Mouse (Mus musculus) urinary bladder, adult 18-20 months (tissue): ENCODE data around the gene Fmnl3.
"Not testable (repeated sequence)": the region's sequence is repeated elsewhere in the genome, so short reads cannot be mapped to it uniquely, and the experiment has no call there.

Experiments used
- DNase-seq, 2 experiments: peaks; one replicate each; pipeline ENCODE4 v3.0.0; 2022; ENCODE audit warnings: low spot score in 2 of 2, mixed read lengths in 2 of 2

The Fmnl3 gene

GRCm38 (mm10) chr15:99387976-99388375 lies 17.7 kb upstream of the Fmnl3 start:
- no peak for DNase-seq

GRCm38 (mm10) chr15:99386796-99387195 lies 16.5 kb upstream of the Fmnl3 start:
- DNase-seq = no peak

DNA sequence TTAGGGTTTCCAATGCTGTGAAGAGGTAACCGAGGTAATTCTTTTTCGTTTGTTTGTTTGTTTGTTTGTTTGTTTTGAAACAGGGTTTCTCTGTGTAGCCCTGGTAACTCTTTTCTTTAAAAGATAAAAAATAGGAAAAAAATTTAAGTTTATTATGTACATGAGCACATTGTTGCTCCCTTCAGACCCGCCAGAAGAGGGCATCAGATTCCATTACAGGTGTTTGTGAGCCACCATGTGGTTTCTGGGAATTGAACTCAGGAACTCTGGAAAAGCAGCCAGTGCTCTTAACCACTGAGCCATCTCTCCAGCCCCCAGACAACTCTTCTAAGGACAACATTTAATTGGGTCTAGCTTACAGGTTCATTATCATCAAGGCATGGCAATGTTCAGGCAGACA lies 15.8 kb upstream of the Fmnl3 start:
- not testable (repeated sequence) for DNase-seq

DNA sequence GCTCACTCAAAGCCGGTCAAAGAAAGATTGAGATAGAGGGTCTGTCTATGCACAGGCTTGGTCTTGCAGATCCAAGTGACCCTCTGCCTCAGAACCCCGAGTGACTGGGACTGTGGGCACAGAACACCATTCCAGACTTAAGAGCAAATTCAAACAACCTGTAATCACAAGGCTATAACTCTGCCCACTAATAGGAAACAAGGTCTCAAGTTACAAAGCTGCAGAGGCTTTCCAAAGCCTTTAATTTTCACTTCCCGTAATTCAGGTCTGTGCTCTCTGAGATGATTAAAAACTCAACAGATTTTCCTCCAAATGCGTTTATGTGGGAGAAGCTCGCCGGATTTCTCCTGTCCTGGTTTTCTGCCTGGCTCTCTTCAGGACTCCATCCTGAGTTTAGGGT lies 13.8 kb upstream of the Fmnl3 start:
- no peak for DNase-seq

- no peak for DNase-seq
Observed at GRCm38 (mm10) chr15:99382893-99383292, 12.6 kb upstream of the Fmnl3 start.

DNA sequence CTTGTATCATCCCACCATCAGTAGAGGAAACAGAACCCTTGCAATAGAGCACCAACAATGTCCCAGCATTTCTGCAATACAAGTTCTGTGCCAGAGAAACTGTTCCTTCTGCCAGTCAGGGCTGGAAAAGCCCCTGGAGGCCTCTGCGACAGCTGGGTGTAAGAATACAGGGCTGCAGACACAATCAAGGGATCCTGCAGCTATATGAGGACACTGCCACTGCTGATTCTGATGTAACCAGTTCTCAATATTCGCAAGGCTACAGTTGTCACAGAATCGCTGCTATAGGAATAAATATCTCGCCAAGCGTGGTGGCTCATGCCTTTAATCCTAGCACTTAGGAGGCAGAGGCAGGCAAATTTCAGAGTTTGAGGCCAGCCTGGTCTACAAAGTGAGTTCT lies 6.0 kb upstream of the Fmnl3 start:
- DNase-seq = no peak

- no peak for DNase-seq
Observed at GRCm38 (mm10) chr15:99375581-99375980, 5.3 kb upstream of the Fmnl3 start.

GRCm38 (mm10) chr15:99375036-99375435 lies 4.8 kb upstream of the Fmnl3 start:
- DNase-seq = no peak

GRCm38 (mm10) chr15:99372761-99373160 lies 2.5 kb upstream of the Fmnl3 start:
- no peak for DNase-seq

DNA sequence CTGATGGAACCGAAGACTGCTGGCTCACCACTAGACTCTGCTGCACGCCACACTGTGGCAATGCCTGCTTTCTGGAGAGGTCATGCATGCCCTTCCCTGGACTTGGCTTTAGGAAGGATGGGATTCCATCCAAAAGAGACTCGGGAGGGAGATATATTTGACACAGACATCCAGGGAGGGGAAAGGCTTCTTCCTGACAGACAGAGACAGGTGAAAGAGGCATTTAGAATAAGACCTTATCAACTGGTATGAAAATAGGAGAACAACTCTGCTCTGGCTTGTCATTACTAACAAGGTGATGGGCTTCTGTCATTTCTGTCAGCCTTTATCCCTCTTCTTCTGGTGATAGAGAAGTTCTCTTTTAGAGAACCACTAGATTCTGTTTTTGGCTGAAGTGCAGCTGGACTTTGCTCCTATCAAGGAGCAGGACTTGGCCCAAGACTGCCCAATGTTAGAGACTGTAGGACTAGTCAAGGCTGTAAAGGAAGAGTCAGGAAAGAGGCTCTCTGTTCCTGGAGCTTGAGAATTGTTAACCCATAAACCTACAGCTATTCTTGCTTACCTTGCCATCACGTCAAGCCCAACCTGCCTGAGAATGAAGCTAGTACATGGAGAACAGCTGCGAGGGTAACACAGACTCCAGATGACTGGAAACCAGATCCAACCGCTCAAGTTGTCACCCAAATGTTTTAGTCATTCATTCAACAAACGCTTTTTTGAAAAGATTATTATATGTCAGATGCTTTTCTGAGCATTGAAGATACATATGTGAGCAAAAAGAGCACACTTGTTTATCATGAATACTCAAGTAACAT lies 1.5 kb upstream of the Fmnl3 start:
- DNase-seq = no peak

DNA sequence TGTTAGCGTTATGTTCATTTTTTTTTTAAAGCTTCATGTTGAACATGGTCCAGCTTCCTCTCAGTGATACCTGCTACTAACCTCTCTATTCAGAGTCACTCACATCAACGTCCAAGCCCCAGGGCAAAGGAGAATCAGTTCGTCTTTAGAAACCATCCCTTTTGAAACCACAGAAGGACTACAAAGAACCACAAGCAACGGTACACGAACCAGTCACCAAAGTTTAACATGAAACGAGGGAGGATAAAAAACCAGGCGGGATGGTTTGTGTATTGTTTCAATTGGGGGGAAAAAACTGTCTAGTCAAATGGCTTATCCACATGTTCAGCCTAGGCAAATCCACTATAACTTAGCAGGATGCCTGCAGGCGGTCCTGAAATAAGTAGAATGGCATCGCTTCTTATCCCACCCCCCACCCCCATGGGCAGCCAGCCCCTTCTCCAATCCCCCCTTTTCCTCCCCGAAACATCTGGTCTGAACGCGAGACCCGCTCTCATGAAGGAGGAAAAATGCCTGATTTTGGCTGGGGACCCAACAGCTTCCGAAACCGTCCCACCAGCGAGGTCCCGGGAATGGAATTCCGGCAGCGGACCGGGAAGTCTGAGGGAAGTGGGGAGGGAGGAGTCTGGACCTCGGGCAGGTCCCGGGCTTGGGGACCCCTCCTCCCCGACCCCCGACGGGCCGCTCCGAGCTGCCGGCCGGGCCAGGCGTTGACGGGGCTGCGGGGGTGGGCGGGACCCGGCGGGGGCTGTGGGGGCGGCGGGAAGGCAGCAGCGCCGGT lies 701 bp downstream of the Fmnl3 start:
- DNase-seq = no peak

- no peak for DNase-seq
Observed at GRCm38 (mm10) chr15:99368583-99369266, 1.6 kb downstream of the Fmnl3 start.

- DNase-seq = no peak
Observed at GRCm38 (mm10) chr15:99364921-99365320, 5.4 kb downstream of the Fmnl3 start.

- DNase-seq = no peak
Observed at GRCm38 (mm10) chr15:99364022-99364530, 6.2 kb downstream of the Fmnl3 start.

GRCm38 (mm10) chr15:99358952-99359351 lies 11.3 kb downstream of the Fmnl3 start:
- DNase-seq = no peak

GRCm38 (mm10) chr15:99356462-99356861 lies 13.8 kb downstream of the Fmnl3 start:
- DNase-seq = no peak

GRCm38 (mm10) chr15:99355660-99356059 lies 14.6 kb downstream of the Fmnl3 start:
- no peak for DNase-seq

DNA sequence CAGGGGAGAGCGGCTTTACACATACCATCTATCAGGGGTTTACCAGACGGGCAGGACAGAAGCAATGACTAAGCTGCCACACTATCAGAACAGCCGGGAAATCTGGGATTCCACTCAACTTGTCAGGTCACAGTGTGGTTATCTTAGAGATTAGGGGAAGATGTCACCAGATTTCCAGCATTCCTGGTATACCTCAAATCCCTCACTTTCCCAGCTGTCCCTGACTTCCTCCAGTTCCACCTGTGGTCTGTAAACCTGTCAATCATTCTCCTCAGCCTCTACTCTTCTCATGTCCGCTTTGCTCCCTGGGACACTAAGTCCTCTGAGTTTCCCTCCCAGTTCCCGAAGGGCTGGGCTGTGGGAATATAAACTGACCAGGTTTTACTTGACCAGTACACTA lies 18.0 kb downstream of the Fmnl3 start:
- no peak for DNase-seq

DNA sequence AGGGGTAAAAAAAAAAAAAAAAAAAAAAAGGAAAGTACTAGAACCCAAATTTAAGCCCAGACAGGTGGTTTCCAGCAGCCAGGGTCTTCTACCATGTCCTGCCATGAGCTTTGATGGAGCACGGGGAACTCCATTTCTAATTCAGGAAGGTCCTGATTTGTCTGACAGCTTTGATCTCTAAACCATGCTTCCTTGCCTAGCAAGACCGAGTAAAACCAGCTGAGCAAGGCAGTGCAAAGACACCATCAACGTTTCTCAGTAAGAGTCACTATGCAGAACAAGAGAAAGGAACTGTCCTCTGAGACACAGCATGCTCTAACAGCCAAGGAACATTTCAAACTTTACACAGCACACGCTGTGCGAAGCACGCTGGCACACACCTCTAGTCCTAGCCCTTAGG lies 18.7 kb downstream of the Fmnl3 start:
- no peak for DNase-seq

- no peak for DNase-seq
Observed at GRCm38 (mm10) chr15:99344961-99345360, 25.3 kb downstream of the Fmnl3 start.

DNA sequence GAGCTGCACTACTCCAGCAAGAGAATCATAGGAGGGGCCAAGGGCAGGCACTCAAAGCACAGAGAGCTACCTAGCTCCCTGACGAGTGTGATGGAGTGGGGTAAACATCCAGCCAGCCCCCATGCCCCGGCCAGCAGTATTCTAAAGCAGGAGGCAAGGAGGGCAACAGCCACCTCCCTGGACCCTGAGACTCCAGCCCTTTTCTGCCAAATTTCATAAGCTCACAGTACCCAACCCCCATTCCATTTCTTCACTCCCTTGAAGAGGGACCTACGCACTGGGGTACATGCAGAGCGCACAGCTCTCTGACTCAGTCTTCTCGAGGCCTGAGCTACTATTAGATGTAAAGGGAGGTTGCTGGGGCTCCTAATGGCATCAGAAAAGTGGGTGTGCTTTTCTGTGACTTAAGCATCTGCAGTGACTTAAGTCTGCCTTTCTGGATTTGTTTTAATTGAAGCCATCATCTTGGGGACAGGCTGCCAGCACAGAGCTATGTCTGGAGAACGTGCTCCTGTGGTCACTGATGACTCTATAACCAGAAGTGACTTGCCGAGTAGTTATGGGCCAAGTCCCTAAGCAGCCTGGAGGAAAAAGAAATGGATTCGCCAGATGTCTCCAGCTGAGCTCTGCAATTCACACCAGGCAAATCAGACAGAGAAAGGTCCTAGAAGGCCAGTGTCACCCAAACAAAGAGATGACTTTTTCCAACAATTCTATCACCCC lies 26.0 kb downstream of the Fmnl3 start:
- DNase-seq = no peak
